Mouse (Mus musculus): ENCODE measurements around the gene Trpm1.
"Not testable (repeated sequence)": the region's sequence is repeated elsewhere in the genome, so short reads cannot be mapped to it uniquely, and the experiment has no call there.

Gene Trpm1

DNA sequence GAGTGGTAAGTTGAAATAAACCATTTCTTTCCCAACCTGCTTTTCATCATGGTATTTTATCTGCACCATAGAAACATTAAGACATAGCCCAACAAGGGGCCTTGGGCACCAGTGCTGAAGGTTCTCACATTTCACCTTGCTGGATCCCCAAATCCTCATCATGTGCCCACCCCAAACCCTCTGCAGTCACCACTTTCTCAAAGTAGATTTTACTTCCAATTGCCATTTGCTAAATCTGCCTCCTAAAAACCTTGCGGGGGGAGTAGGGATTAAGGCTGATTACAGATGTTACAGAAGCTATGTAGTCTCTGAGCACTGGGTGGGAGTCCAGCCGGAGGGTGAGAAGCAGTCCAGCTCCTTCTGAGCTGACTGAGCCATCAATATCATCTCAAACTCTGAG, at the start of gene Trpm1:
Trpm1 (plus strand) TSS at position 301 of the 400 bp plus-strand sequence.
- no peak for DNase-seq (ENCODE audit: low read depth)

DNA sequence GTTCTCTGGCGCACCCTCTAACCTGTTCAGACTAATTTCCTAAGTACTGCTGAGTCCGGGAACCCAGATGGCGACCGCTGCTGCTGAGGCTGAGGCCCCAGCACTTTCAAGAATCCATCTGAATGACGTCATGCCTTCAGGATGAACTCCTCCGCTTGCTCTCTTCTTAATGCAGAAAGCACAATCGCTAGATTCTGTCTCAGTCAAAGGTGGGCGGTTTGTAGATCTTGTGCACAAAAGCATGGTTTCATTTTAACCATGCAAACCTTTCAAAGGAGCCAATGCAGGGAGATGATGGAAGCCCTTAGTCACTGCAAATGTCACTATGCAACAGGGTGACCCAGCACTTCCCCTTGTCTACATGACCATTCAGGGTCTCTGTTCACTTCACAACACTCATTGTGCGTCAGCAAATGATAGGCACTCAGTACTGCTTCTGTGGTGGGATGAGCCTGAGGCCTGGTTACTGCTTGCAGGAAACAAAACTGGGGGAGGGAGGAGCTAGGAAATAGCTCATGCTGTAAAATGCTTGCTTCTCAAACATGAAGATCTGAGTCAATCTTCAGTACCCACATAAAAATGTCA, 31.4 kb upstream of the Trpm1 start:
- DNase-seq (ENCODE audit: low read depth): no peak

DNA sequence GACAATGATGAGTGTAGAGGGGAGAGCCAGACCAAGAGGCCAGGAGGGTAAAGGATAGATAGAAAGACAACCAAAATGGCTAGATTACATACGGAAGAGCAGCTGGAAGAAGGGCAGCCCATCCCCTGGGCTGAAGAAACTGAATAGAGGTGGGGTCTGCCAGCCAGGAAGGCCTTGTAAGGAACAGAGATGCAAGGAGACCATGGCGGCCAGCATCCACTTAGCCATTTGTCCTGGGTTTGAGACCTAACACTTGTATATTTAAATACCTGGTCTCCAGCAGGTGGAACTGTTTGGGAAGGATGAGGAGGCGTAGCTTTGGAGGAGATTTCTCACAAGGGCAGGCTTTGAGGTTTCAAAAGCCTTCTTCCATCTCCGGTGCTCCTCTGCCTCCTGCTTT, 29.9 kb upstream of the Trpm1 start:
- no peak for DNase-seq (ENCODE audit: low read depth)

DNA sequence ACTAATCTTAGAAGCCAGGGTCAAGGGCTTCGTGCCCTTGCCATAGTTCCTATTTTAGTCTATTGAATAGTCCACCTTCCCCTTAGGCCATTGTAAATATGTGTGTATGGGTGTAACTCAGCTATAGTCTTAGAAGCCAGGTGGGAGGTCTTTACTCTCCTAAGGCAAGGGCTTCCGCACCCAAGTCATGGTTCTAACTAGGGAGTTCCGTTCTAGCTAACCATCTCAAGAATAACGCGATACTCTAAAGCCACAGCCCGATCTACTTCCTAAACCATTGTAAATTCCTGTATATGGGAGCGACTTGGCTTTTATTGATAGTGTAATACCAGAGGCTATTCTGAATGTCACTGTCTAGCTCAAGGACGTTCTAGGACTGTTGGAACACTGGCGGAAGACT, 27.6 kb upstream of the Trpm1 start:
- DNase-seq (ENCODE audit: low read depth): not testable (repeated sequence)

DNA sequence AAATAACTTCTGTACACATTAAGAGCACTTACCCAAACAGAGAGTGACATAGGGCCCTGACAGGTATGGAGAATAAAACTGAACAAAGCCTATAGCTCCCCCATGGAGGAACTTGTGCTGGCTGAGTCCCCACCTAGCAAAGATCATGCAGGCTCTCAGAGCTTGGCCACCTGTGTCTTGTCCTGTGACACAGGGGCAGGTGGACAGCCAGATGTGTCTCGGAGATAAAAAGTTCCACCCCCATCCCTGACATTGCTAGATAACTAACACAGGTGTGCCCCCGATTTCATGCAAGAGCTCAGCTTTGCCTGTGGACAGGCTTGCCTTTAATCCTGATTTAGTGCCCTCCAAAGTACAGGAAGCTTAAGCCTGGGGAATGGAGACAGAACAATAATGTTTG, 13.8 kb upstream of the Trpm1 start:
- DNase-seq (ENCODE audit: low read depth): no peak

DNA sequence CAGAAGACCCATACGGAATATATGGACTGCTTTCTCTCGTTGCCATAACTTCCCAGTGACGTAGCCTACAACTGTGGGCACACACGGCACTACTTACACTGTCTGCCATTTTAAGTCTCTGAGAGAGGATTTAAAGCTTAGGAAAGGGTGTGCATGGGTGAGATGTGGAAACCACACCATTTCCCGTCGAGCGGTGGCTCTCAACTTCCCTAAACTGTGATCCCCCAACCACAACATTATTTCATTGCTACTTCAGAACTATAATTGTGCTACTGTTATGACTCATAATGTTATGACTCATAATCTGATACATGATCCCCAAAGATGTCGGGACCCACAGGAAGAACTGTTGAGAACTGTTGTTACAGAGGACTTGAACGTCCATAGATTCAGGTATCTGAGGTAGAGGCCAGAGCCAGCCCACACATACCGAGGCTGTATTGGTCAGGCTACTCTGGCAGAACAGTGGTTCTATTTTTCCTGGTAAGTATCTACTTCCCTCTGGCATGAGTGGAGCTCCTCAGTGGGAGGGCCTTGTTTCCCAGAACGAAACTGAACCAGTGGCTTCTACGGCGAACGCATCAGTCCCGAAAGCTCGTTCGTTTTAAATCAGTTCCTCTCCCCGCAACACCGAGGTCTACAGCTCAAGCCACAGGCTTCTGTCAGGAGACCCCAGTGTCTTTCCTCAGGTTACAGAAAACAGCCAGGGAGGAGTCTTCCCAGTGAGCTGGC, 12.2 kb upstream of the Trpm1 start:
- no peak for DNase-seq (ENCODE audit: low read depth)

DNA sequence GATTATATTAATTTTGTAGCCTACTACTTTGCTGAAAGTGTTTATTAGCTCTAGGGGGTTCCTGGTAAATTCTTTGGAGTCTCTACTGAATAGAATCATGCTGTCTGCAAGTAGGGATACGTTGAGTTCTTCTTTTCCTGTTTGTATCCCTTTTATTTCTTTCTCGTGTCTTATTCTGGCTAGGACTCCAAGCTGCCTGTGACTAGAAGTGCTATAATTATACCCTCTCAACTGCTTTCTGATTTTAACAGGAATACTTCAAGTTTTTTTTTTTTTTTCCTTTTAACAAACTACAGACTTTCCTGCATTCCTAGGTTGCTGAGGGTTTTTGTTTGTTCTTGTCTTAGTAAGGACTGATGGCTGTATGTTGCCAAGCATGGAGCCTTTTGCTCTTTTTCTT, 4.3 kb upstream of the Trpm1 start:
- DNase-seq (ENCODE audit: low read depth): no peak

DNA sequence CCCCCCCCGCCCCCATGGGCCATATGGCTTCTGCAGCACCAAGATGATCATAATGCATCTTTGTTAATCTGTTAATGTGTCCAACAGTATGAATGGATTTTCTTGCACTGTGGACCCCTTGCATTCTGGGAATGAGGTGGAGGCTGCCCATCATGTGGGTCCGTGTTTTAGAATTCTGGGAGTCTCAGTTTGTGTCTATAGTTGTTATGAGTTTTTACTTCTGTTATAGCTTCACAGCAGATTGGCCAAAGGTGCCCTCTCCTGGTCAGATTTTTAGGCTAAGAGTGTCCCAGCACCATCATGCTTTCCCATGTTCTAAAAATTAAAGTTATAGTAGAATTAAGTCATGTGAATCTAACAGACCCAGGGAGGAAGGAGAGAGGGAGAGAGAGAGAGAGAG, 3.9 kb upstream of the Trpm1 start:
- DNase-seq (ENCODE audit: low read depth): no peak

DNA sequence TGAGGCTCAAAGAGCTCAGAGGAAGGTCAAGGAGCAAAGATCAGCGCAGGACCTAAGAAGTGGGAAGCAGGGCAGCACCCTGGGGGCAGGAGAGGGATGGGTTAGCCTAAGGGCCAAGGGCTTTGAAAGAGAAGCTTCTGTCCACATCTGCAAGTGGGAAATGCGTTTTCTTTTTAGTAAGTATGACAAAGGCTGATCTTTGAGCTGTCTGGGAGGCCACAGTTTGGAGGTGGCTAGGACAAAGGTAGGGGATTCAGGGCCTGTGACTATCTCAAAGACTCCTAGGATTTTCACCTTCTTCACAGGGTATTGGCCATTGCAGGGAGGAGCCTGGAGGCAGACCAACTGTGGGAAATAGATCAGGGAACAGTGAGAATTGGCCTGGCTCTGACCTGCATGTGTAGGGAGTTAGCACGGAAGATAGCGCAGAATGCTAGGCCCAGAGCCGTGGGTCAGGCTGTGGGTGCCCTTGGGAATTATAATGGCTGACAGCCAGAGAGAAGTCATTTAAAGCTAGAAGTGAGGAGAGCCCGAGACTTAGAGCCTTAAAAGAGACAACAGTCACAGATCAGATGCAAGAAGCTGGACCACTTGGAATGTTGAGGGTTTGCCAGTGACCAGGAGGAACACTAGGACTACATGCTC, 3.1 kb upstream of the Trpm1 start:
- no peak for DNase-seq (ENCODE audit: low read depth)

DNA sequence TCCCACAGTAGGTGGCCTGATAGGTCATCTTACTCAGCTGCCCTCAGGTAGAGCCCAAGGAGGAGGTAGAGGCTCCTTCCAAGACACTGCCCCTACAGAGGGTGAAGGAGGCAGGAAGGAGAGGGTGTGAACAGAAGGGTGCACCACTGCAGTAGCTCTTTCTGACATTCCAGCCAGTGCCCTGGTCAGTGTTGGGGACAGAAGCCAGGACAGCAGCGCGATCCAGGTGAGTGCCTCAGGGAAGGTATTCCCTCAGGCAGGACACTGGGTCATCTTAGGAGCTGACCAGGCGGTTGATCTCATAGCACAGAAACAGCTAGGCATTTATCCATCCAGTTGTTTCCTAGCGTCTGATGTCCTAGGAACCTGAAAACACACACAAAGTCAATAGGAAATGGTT, 1.6 kb downstream of the Trpm1 start:
- no peak for DNase-seq (ENCODE audit: low read depth)

DNA sequence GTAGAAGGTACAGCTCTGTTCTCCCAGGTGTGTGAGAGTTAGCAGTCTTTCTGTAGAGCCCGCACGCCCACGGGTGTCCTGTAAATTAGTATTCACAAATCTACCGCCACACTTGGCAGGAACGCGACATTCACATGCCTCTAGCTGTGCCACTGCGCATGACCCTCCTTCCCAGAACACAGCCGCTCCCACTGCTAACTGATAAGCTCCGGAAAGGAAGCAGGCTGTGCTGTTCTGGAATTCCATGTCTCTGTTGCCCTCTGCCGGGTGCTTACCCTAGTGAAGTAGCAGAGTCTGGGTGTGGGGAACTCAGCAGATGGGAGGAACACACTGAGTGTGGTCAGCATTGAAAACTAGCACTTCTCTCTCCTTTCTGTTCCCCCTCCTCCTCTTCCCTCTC, 2.1 kb downstream of the Trpm1 start:
- DNase-seq (ENCODE audit: low read depth): peak; percentile 58

DNA sequence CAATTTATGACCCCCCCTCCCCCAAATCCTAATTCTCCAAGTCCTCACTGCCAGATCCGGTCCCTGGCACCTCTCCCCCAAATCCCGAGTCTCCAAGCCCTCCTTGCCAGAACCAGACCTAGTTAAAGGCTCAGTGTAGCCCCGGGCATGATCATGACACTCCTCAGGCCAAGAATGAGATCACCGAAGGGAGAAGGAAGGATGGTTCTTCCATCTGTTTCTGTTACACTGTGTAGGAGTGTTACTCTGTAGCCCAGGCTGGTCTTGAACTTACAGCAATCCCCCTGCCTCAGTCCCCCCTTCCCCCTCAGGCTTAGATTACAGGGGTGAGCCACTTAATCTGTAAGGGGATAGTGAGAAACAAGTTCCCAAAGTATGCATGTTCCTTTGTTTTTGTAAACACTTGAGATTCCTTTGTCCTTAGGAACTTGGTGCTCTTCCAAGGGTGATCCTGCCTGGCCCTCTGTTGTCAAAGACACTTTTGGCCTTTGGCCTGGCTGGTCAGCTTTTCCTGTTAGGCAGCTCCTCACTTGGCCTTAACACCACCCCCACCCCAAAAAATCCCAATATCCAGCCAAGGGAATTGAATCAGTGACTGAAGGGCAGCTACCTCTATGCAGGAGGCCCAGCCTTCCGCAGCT, 2.8 kb downstream of the Trpm1 start:
- DNase-seq (ENCODE audit: low read depth): no peak

DNA sequence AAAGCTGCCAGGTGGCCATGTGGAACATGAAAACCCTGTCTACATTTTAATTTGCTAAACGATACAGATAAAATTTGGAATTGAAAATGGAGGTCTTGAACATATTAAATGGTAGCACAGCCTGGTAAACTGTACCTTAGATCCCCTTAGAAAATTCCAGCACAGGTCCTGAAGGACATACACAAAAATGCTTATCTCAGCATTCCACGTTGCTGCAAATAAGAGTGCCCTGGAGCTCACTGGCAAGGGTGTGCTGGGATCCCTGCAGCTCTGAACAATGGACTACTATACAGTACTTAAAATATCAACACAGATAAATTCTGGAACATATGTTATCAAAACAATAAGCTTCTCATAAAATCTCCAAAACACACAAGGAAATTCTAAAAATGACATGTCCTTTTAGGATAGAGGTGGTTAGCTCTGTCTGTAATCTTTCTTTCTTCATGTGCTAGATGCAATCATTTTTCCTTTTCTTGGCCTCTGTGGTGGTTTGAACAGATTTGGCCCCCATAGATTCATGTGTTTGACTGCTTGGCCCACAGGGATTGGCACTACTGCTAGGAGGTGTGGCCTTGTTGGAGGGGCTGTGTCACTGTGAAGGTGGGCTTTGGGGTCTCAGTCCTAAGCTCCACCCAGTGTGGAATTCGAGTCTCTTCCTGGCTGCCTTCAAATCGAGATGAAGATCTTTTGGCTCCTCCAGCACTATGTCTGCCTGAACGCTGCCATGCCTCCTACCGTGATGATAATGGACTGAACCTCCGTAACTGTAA, 3.5 kb downstream of the Trpm1 start:
- DNase-seq (ENCODE audit: low read depth): no peak

DNA sequence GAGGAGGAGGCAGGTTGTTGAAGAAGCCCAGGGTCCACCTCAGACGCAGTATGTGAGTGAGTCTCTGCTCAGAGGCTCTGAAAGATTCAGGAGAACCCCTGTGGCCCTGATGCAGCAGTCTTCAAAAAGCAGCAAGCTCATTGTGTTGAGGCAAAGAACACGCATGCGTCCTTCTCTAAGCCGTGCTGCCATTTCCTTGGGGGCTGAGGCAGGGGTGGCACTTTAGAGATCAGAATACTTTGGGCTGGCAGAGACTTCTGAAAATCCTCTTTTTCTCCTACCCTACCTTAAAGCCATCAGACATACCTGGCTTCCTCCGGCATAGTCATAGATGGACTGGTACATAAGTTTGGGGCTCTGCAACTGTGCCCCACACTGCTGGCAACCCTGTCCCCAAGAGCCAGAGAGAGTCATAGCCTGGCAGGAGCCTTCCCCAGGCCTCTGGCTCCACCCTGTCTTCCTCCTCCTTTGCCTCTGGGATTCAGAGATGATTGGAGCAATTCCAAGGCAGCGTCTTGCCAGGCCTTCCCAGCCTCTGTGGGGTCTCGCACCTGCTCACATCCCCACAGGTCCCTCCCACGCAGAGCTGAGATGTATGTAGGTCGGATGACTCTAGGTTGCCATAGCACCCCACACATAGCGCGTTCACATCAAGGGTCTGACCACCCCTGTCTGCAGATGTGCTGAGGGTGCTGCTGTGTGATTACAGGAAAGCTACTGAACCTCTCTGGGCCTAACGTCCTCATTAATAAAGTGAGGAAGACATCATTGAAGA, 4.8 kb downstream of the Trpm1 start:
- DNase-seq (ENCODE audit: low read depth): no peak

DNA sequence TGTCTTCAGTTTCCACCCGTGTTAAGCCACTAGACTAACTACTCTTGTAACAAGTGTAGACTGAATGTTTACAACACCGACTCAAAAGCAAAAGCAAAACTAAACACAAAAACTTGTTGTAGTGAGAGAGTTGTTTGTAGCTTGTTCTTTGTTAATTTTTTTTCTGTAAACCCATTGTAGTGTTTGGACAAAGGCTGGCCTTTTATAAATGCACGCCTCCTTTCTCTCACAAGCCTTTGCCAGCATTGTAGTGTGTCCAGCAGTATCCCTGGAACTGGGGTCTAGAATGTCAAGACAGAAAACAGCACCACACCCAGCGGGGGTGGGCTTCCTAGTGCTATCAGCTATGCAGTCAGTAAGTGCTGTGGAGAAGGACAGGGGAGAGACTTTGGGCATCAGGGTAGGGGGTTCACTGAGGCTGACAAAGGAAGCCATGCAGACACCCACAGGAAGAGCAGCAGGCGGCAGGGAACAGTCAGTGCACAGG, 5.5 kb downstream of the Trpm1 start:
- DNase-seq (ENCODE audit: low read depth): no peak

DNA sequence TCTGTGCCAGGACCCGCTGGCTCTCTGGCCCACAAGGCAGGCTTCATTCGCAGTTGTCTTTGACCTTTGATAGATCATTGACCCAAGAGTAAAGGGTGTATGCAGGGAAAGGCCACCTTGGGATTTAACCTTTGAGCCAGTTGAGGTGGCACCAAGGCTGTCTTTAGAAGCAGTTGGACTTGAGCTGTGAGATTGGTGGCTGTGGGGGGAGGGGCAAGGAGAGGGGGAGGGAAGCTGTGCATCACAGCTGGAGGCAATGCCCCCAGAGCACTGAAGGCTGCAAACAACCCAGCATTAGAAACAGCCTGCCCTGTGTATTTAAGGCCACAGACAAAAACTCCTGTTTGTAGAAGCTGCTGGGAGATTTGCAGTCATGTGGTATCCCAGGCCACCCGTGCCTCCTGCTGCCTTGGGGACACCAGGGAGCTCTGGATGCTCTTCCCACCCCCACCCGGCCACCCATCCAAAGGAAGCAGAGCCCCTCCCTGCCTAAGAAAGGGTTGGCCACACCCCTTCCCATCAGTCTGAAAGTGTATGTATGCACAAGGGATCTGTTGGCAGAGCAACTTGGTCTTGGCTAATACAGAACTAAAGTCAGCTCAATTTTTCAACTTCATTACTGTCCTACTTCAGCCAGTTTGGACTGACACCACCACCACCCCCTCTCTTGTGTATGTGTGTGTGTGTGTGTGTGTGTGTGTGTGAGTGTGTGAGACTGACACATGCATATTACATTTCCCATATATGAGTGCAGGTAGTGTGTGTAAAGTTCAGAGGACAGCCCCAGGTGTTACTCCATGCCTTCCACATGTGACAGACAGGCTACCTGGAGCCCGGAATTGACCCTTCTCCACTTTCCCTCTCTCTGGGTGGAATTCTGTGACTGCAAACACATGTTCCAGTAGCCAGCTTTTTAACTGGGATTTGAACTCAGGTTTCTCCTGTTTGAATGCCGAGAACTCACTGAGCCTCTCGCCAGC, 6.3 kb downstream of the Trpm1 start:
- no peak for DNase-seq (ENCODE audit: low read depth)

DNA sequence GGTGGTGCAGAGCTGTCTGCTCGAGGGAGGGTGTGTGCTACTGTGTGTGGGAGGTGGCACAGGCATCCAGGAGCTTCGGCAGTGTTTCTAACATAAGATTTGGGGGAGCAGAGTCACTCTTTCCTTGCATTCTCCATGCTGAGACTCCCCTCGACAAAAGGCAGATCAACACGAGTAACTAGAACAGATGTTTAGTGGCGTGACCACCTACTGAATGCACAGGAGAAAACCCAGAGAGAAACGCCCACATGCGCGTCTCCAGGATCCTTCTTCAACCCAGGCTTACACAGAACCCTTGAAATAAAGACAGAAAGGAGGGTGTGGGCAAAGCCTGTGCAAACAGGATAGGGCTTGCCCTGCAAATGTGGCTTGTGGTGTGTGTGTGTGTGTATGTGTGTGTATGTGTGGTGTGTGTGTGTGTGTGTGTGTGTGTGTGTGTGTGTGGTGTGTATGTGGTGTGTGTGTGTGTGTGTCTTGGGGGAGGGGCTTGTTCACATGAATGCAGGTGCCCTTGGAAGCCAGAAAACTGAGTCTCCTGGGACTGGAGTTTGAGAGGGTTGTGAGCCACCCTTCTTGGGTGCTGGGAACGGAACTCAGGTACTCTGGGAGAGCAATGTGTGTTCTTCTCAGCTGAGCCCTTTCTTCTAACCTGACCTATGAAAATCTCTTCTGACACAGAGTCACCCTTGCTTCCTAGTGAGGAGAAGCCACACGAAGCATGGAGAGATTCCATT, 7.3 kb downstream of the Trpm1 start:
- no peak for DNase-seq (ENCODE audit: low read depth)

DNA sequence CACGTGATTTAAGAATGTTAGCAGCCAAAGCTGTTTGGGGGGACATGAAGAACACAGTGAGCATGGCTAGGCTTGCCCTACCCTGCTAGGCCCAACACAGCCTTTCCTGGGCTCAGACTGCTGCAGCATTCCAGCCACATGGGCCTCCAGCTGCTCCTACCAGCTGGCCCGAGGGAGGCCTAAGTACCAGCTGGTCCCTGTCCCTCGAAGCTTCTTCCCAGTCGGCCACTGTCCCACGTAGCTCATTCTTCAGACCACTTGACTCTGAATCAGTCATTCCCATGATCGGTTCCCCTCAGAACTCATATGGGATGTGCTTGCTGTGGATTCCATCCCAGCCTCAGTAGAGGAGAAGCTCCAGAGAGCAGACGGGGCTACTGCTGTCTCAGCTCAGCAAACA, 8.4 kb downstream of the Trpm1 start:
- DNase-seq (ENCODE audit: low read depth): no peak

DNA sequence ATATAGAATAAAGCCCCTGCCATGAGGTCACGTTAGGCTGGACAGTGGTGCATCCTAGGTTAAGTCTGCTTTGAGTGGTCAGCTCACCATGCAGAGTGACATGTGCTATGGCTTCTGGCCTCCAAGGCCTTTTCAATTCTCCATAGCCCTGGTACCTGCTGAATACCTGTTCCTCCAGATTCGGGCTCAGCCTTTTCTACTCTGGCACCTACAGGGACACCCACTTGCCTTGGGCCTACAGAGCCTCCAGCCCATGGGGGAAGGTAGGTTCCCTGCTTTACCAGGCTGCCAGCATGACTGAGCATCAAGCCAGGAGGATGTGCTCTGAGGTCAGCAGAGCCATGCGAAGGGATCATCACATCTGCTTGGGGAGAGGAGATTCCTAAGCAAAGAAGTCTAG, 9.5 kb downstream of the Trpm1 start:
- no peak for DNase-seq (ENCODE audit: low read depth)
